Mouse (Mus musculus): ENCODE data around the gene Zfp114. TPM values are rescaled to one million over a fixed set of nuclear protein-coding genes. Genes with fewer than 3 reads are reported as not detected.
A peak's percentile ranks its signal among the peaks of the same experiment; 100 is the strongest.

The Zfp114 gene
- polyA plus RNA-seq, 1 experiment from 2014 or later, result 0.61 TPM

DNA sequence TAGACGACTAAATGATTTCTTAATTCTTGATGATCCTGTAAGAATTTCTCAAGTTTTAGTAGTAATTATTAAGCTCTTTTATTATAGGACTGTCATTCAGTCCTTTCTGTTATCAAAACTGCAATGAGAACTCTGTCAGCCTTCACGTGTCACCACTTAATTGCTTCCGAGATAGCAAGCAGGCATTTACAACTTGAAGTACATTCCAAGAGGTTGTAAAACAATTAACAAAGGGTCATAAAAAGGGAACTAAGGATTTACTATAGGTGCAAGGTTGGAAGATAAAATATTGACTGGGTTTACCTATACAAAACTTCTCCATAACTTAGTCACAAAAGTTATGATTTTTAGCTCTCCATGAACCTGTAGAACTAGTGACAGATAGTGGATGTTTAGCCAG, 18.3 kb downstream of the Zfp114 start:
- no peak for ATAC-seq (ENCODE audit: low read depth)
- Histone ChIP-seq H3K27me3 (no peaks in the 10 kb centered on the region), H3K4me3 (replicated peaks) (no peak overlapping the region), H3K4me2 (no peak overlapping the region), H3K36me3 (peaks cover 20% of the 10 kb centered on the region), H3K9me3 (replicated peaks) (no peaks in the 10 kb centered on the region), H3K9ac (no peak overlapping the region), H3K27ac (no peak overlapping the region), H3K4me1 (replicated peaks) (no peaks in the 10 kb centered on the region)
- no peak for DNase-seq
- 62% methylated on average over 3 of the region's 3 CpGs for WGBS (ENCODE audit: insufficient replicate concordance)

GRCm38 (mm10) chr7:24196961-24197360, 22.1 kb downstream of the Zfp114 start:
- Histone ChIP-seq H3K4me3 (replicated peaks) (no peak overlapping the region), H3K27me3 (no peaks in the 10 kb centered on the region), H3K4me1 (replicated peaks) (no peaks in the 10 kb centered on the region), H3K4me2 (no peak overlapping the region), H3K9me3 (replicated peaks) (0 out of 2 replicates have a peak, but pooled peaks cover 3% of the 10 kb centered on the region), H3K36me3 (peaks cover 56% of the 10 kb centered on the region), H3K9ac (no peak overlapping the region), H3K27ac (no peak overlapping the region)
- DNase-seq (no peak), ATAC-seq (ENCODE audit: low read depth) (no peak)
- 80% methylated on average over 4 of the region's 4 CpGs for WGBS (ENCODE audit: insufficient replicate concordance)

DNA sequence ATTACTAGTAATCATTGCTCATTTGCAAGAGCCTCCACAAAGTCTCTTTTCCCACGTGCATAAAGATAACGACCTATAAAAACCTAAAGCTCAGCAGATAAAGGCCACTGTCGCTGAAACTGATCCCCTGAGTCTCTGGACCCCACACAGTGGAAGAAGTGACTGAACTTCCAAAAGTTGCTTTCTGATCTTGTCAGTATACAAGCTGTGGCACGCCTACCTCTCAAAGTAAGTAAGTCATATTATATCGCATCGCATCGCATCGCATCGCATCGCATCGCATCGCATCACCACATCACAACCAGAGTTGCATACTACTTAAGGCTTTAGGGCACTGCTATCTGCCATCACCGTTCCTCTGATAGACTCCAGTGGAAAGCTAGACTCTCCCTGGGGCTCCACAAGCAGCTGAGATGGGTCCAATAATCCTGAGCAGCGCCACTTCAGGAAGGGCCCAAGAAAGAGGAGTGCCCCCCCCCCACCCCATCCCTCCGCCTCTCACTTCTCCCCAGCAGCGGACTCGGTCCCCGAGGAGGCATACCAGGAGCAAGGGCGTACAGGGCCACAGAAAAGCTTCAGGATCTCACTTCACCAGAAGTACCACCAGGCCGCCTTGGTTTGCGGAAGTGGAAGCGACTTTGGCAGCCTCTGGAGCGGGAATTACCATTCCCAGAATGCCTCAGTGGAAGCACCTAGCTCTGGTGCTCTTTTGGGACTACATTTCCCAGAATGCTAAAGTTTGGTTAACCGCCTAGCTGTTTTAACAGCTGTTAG, 32.8 kb downstream of the Zfp114 start:
- ATAC-seq (ENCODE audit: low read depth) (peak; percentile 69), DNase-seq (peak; percentile 9)
- Histone ChIP-seq H3K4me3 (replicated peaks) (peak overlapping the region; percentile 63), H3K9me3 (replicated peaks) (no peaks in the 10 kb centered on the region), H3K4me1 (replicated peaks) (peaks cover 7% of the 10 kb centered on the region), H3K27me3 (no peaks in the 10 kb centered on the region), H3K27ac (peak overlapping the region; percentile 39; the same call in 1 of the 2 replicates), H3K4me2 (peak overlapping the region; percentile 68), H3K36me3 (peaks cover 22% of the 10 kb centered on the region), H3K9ac (peak overlapping the region; percentile 70)
- WGBS (ENCODE audit: insufficient replicate concordance), result 12% methylated on average over 24 of the region's 24 CpGs

DNA sequence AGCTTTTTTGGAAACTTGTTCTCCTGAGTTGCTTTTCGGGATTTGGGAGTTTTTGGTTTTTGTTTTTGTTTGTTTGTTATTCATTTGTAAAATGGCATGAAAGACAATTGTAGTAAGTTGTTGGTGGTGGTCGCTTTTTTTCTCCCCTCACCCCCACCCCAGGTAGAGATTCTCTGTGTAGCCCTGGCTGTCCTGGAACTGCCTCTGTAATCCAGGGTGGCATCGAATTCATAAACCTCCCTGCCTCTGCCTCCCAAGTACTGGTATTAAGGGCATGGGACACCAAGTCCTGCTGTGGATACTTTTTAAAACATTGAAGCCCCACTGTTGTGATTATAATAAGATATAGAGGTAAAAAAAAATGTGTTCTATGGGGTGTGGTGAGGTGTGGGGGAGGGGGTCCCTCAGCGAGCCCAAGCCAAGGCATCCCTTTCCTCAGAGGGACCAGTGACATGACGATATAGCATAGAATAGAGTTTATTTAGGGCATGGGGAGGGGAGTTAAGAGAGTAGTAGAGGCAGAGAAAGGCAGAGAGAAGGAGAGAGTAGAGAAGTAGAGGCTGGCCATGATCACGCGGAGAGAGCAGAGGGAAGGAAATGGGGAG, 33.5 kb downstream of the Zfp114 start:
- Histone ChIP-seq H3K27ac (no peak overlapping the region), H3K9ac (no peak overlapping the region), H3K4me3 (replicated peaks) (peak overlapping the region; percentile 63), H3K36me3 (peaks cover 17% of the 10 kb centered on the region), H3K27me3 (no peaks in the 10 kb centered on the region), H3K4me1 (replicated peaks) (peaks cover 7% of the 10 kb centered on the region), H3K4me2 (peak overlapping the region; percentile 68), H3K9me3 (replicated peaks) (no peaks in the 10 kb centered on the region)
- no peak for DNase-seq
- ATAC-seq (ENCODE audit: low read depth), result no peak
- WGBS (ENCODE audit: insufficient replicate concordance), result 53% methylated on average over 7 of the region's 7 CpGs

GRCm38 (mm10) chr7:24210296-24210695, 35.4 kb downstream of the Zfp114 start:
- whole genome bisulfite sequencing (ENCODE audit: insufficient replicate concordance), result 52% methylated on average over 2 of the region's 2 CpGs

GRCm38 (mm10) chr7:24211343-24211742, 36.5 kb downstream of the Zfp114 start, which contains the start of gene Zfp111:
Zfp111 (minus strand) TSS chr7:24211443.
- Histone ChIP-seq H3K4me2 (no peak within 1 kb of the TSS), H3K27me3 (no peaks in the 10 kb centered on the region), H3K4me1 (replicated peaks) (peaks cover 7% of the 10 kb centered on the region), H3K27ac (no peak within 1 kb of the TSS), H3K9me3 (replicated peaks) (no peaks in the 10 kb centered on the region), H3K36me3 (no peaks in the 10 kb centered on the region), H3K9ac (no peak within 1 kb of the TSS), H3K4me3 (replicated peaks) (no peak within 1 kb of the TSS)
- WGBS (ENCODE audit: insufficient replicate concordance), result 61% methylated on average over 5 of the region's 5 CpGs
- DNase-seq, result no peak
- no peak for ATAC-seq (ENCODE audit: low read depth)

More at GRCm38 (mm10) chr7:24210296-24210695, 35.4 kb downstream of the Zfp114 start:
- ATAC-seq (ENCODE audit: low read depth) (no peak), DNase-seq (no peak)
- no peaks in the 10 kb centered on the region for H3K27me3 ChIP-seq
- no peaks in the 10 kb centered on the region for H3K9me3 ChIP-seq (replicated peaks)
- H3K4me3 ChIP-seq (replicated peaks), result no peak overlapping the region
- no peak overlapping the region for H3K27ac ChIP-seq
- peaks cover 7% of the 10 kb centered on the region for H3K4me1 ChIP-seq (replicated peaks)
- no peak overlapping the region for H3K4me2 ChIP-seq
- H3K36me3 ChIP-seq, result peaks cover 6% of the 10 kb centered on the region
- no peak overlapping the region for H3K9ac ChIP-seq

Other genes starting within 250 kb of the Zfp114 start
- not detected in 2 replicates for gene Vmn1r179, start 248.1 kb upstream of the Zfp114 start, polyA plus RNA-seq (2015; fragmentation: Nextera tagmentation; extraction: Ambion mirVana)
- gene Vmn1r180, start 224.4 kb upstream of the Zfp114 start, polyA plus RNA-seq (2015; fragmentation: Nextera tagmentation; extraction: Ambion mirVana), result not detected in 2 replicates
- gene Vmn1r181, start 200.4 kb upstream of the Zfp114 start, polyA plus RNA-seq (2015; fragmentation: Nextera tagmentation; extraction: Ambion mirVana), result not detected in 2 replicates
- not detected in 2 replicates for gene V1rd19, start 173.4 kb upstream of the Zfp114 start, polyA plus RNA-seq (2015; fragmentation: Nextera tagmentation; extraction: Ambion mirVana)
- not detected in 2 replicates for gene Vmn1r183, start 121.8 kb upstream of the Zfp114 start, polyA plus RNA-seq (2015; fragmentation: Nextera tagmentation; extraction: Ambion mirVana)
- 10.0 and 13.1 TPM in 2 replicates for gene Zfp180, start 93.1 kb upstream of the Zfp114 start, polyA plus RNA-seq (2015; fragmentation: Nextera tagmentation; extraction: Ambion mirVana)
- gene Zfp112, start 62.7 kb upstream of the Zfp114 start, polyA plus RNA-seq (2015; fragmentation: Nextera tagmentation; extraction: Ambion mirVana), result 1.0 TPM in 2 replicates
- gene Zfp235, start 40.9 kb upstream of the Zfp114 start, polyA plus RNA-seq (2015; fragmentation: Nextera tagmentation; extraction: Ambion mirVana), result 3.8 and 4.6 TPM in 2 replicates
- 1.4 and 2.5 TPM in 2 replicates for gene Zfp111, start 36.4 kb downstream of the Zfp114 start, polyA plus RNA-seq (2015; fragmentation: Nextera tagmentation; extraction: Ambion mirVana)
- gene Zfp109, start 62.5 kb downstream of the Zfp114 start, polyA plus RNA-seq (2015; fragmentation: Nextera tagmentation; extraction: Ambion mirVana), result 1.3 and 2.3 TPM in 2 replicates
- 0.40 and 0.49 TPM in 2 replicates for gene Zfp108, start 79.7 kb downstream of the Zfp114 start, polyA plus RNA-seq (2015; fragmentation: Nextera tagmentation; extraction: Ambion mirVana)
- gene Zfp93, start 95.4 kb downstream of the Zfp114 start, polyA plus RNA-seq (2015; fragmentation: Nextera tagmentation; extraction: Ambion mirVana), result 0.97 and 1.2 TPM in 2 replicates
- 3.4 and 5.1 TPM in 2 replicates for gene Zfp61, start 126.2 kb downstream of the Zfp114 start, polyA plus RNA-seq (2015; fragmentation: Nextera tagmentation; extraction: Ambion mirVana)
- gene Zfp94, start 141.6 kb downstream of the Zfp114 start, polyA plus RNA-seq (2015; fragmentation: Nextera tagmentation; extraction: Ambion mirVana), result 2.5 and 2.6 TPM in 2 replicates
- gene Tescl, start 158.9 kb downstream of the Zfp114 start, polyA plus RNA-seq (2015; fragmentation: Nextera tagmentation; extraction: Ambion mirVana), result not detected in 2 replicates
- not detected in 2 replicates for gene Lypd5, start 174.1 kb downstream of the Zfp114 start, polyA plus RNA-seq (2015; fragmentation: Nextera tagmentation; extraction: Ambion mirVana)
- gene Kcnn4, start 195.2 kb downstream of the Zfp114 start, polyA plus RNA-seq (2015; fragmentation: Nextera tagmentation; extraction: Ambion mirVana), result 126 and 128 TPM in 2 replicates
- gene Smg9, start 224.6 kb downstream of the Zfp114 start, polyA plus RNA-seq (2015; fragmentation: Nextera tagmentation; extraction: Ambion mirVana), result 15.2 and 16.5 TPM in 2 replicates